Mouse (Mus musculus): Measurements from ENCODE around the gene Vwa8.
A peak's percentile ranks its signal among the peaks of the same experiment; 100 is the strongest.

Vwa8 gene

GRCm38 (mm10) chr14:78848941-78849911 is at the start of gene Vwa8:
Gene Vwa8, plus strand, starts transcription at chr14:78849052.
- DNase-seq, result peak; percentile 99

DNA sequence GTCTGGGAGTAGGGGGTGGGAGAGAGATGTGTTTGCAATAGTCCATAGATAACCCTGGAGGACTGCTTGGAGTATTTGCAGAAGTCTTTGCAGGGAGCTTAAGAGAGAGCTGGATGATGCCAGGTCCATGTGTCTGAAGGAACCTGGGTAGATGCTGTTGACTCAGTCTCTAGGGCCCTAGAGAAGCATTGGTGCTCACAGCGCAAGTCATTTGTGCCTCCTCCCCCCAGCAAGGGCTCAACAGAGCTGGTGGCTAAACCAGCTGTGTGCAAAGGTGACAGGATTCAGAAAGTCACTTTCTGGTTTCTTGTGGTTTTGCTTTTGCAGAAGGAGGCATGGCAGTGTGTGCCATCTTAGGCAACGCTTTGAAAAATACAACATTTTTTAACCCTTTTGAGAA is 46.5 kb upstream of the Vwa8 start:
- DNase-seq, result peak; percentile 71

- no peak for DNase-seq
Observed at GRCm38 (mm10) chr14:78803924-78804323, 44.9 kb upstream of the Vwa8 start.

DNA sequence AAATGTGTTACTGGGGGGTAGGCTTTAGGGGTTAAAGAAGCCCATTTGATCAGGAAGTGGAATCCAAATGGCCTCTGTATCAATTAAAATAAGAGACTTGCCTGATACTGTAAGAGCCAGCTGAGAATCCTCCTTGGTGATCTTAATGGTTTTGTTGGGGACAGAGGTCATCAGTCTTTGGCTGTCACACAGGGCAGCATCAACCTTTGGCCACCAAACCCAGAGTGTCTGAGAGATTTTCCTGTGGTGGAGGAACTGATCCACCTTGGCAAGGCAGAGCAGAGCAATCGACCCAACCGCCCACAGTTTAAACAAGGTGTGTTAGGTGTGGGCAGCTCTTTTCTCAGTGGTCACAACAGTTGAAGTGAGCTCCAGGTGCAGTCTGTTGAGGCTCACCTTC is 36.0 kb upstream of the Vwa8 start:
- no peak for DNase-seq

DNA sequence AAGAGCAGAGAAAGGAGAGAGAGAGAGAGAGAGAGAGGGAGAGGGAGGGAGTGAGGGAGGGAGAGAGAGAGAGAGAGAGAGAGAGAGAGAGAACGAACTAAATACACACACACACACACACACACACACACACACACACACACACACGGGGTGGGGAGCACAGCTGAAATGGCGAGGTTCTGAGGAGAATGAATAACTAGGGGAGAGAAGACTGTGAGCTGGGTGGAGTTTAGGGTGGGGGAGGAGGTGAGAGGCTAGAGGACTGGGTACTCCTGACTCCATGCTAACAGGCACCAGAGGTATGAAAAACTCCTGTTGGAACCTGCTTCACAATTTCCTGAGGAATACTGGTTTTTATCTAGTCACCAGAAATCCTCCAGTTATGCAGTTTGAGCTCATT is 32.4 kb upstream of the Vwa8 start:
- DNase-seq, result no peak

- DNase-seq, result no peak
Observed at GRCm38 (mm10) chr14:78817651-78818050, 31.2 kb upstream of the Vwa8 start.

GRCm38 (mm10) chr14:78818406-78818805 is 30.4 kb upstream of the Vwa8 start:
- no peak for DNase-seq

GRCm38 (mm10) chr14:78824013-78824412 is 24.8 kb upstream of the Vwa8 start:
- no peak for DNase-seq

GRCm38 (mm10) chr14:78824507-78824906 is 24.3 kb upstream of the Vwa8 start:
- DNase-seq, result no peak

DNA sequence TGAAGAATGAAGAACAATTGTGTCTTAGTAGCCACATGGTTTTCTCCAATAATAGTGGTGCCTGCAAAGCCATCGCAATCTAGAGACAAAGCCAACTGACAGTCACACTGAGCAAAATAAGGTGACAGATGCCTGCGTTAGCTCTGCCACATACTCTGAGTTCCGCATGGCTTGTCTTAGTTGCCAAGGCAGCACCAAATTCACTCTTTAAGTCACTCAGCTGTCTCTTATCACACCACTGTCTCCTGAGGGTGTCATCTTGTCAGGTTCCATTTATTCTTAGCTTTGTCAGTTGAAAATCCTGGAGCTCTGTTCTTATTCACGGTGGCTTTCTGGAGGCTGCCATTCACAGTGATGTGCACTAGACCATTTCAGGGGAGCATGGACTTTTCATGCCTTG is 17.7 kb upstream of the Vwa8 start:
- no peak for DNase-seq

- DNase-seq, result no peak
Observed at GRCm38 (mm10) chr14:78847948-78848347, 904 bp upstream of the Vwa8 start.

DNA sequence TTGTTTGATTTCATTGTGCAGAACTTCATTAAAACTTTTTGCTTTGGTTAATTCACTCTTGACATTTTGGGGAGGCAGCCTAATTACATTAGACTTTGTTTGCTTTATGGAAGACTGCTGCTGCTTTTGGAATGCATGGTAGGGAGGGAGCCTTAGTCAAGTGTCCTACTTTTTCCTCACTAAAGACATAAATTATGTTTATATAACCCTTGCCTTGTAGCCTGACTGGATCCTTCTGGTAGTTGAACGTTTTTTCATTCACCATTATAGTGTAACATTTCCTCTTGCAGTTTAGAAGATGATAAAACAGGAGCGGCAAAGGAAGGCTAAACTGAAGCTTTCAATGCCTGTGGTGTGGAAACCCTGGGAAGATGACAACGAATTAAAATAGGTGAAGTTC is 375 bp upstream of the Vwa8 start:
- DNase-seq, result no peak

DNA sequence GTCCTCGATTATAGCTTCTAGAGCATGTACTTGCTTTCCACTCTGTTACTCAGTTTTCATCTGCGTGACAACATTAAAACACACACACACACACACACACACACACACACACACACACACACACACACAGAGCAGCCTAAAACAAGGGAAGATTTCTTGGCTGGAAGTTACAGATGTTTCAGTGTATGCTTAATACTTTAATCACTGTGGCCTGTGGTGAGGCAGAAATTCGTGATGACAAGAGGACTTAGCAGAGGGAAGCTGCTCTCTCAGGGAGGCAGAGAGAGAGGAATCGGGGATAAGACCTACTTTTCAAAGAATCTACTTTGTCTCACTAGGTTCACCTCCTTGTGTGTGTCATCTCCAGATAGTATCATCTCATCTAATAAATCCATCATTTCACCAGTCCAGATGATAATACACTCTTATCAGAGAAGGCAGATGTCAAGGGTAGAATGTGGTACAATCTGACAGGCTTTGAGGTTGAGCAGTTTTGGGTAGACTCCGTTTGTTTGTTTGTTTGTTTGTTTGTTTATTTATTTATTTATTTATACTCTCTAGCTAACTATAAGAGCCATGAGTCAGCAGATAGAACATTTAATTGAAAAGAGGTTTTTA is 1.2 kb downstream of the Vwa8 start:
- DNase-seq, result no peak

DNA sequence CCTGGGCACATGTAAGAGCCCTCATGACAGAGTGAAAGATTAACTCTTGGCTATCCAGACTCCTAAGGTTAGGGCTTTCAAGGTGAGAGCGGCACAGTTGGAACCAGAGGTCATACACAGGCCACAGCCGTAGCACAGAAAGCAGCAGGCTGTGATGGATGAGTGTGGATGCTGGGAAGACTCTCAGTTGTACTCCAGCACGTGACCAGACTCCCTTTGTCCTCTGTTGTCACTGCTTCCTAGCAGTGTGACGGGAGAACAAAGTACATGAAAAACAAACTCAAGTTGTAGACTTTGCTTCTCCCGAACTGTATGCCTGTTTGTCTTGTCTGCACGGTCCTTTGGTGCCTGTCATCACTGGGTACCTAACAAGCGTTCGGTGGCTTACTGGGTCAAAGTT is 1.8 kb downstream of the Vwa8 start:
- no peak for DNase-seq

DNA sequence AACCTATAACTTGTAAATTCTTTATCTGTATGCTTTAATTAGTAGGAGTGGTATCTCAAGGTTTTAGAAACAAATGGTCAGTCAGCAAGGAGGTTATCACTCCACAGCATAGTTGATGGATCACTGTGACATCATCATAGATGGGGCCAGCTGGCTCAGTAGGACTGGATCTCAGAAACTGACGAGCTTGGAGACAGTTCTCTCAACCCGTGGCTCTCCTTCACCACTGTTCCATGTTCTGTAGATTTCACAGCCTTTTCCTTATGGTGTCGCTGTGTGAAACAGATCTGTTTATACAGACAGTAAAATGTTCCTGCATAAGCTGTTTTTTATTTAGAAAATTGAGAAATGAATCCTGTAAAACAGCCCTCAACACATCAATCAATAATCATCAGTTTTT is 2.5 kb downstream of the Vwa8 start:
- DNase-seq, result no peak

- DNase-seq, result no peak
Observed at GRCm38 (mm10) chr14:78852401-78853246, 3.8 kb downstream of the Vwa8 start.

- no peak for DNase-seq
Observed at GRCm38 (mm10) chr14:78861156-78861555, 12.3 kb downstream of the Vwa8 start.

DNA sequence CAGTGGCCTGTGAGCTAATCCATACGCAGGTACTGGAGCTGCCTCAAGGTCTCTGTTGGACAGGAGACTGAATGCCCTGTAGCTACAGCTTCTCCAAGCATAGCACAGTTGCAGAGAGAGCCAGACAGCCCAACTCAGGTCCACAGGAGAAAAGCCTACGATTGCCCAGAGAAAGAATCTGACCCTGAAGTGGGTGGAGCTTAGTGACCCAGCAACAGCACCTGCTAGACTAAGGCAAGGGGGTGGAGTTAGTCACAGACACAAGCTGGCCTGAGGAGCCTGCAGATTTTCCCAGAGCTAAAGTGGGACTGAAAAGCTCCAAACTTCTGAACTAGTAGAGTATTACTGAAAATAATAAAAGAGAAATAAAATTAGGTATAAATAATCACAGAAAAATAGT is 21.2 kb downstream of the Vwa8 start:
- DNase-seq, result no peak

DNA sequence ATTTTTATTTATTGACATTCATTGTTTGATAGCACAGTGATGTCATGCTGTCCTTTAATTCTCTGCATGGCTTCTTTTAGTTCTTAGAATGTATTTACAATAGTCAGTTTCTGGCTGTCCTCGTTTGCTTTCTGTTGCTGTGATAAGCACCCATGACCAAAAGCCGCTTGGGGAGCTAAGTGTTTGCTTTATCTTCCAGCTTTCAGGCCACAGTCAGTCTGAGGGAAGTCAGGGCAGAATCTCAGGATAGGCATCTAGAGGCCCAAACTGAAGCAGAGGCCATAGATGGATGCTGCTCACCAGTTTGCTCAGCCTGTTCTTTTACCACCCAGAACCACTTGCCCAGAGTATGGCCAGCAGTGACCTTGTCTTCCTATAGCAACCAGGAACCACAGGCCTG is 28.3 kb downstream of the Vwa8 start:
- no peak for DNase-seq

GRCm38 (mm10) chr14:78878402-78879045 is 29.7 kb downstream of the Vwa8 start:
- no peak for DNase-seq

- DNase-seq, result no peak
Observed at GRCm38 (mm10) chr14:78880879-78881278, 32.0 kb downstream of the Vwa8 start.

GRCm38 (mm10) chr14:78881563-78881962 is 32.7 kb downstream of the Vwa8 start:
- DNase-seq, result no peak

All from heart, adult 11 months (tissue).